Mouse (Mus musculus) mouse embryonic stem cell (cell line): ENCODE data around the gene 1810037I17Rik.

Experiments
- in situ Hi-C, 2 experiments: fragments of 300-500 bp; cut with MboI; formaldehyde crosslinking; loops; 1 replicate in 1 of 2; 3 replicates in 1 of 2; pipeline ENCODE4 v1.14.3; 2019 to 2020; ENCODE audit warnings: low sequenced_read_pairs in 2 of 2, low pct_unique_long_range_greater_than_20kb in 1 of 2, mixed read lengths in 1 of 2; ENCODE audit not compliant: unreplicated experiment in 1 of 2

Gene 1810037I17Rik

DNA sequence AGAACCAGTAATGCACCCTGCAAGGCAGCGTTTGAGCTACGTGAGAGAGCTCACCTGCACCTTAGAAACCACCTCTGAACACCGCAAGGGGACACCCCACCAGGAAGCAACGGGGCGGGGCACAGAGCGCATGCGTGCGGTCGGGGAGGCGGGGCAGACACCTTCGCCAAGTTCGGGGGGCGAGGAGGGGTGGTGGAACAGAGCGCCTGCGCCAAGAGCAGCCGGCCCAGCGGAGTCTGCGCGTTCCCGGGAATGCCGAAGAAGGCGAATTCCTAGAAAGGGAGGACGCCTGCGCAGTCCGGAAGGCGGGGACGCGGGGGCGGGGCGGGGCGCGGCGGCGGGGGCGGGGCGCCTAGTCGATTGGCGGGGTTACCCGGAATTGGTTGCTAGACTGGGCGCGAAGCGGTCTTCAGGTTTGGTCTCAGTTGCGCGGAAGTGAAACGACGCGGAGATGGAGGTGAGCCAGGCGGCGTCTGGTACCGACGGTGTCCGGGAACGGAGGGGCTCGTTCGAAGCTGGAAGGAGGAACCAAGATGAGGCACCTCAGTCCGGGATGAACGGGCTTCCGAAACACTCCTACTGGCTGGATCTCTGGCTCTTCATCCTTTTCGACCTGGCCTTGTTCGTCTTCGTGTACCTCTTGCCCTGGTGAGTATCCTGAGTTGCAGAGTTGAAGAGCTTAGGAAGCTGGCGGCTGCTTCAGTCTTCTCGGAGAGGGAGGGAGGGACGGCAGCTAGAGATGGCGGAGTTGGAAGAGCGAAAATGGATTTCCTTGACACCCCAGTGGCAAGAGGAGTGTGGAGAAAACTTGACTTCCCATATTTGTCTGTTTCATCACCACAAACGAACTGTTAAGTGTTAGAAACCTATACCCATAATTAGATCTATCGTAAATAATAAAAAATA, at the start of gene 1810037I17Rik:
Gene 1810037I17Rik, plus strand, starts transcription at position 195 of the 906 bp plus-strand sequence.
- in situ Hi-C loops: no loop called here

DNA sequence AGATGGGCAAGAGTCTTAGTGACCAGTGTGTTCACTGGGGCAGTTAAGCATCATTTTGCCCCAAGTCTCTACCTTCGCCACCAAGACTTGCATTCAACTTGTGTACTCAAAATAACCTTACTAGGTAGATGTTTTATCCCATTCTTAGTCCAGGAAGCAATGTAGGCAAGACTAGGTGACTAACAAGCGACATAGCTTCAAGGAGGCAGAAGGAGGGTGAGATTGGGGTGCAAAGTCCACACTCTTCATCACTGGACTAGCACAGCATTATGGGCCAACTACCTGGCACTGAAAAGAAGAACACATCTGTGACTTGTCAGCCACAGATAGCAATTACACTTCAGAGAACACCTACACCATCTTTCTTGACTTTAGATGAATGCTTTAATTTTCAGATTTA, 47.1 kb upstream of the 1810037I17Rik start:
- in situ Hi-C loops: no loop called here

DNA sequence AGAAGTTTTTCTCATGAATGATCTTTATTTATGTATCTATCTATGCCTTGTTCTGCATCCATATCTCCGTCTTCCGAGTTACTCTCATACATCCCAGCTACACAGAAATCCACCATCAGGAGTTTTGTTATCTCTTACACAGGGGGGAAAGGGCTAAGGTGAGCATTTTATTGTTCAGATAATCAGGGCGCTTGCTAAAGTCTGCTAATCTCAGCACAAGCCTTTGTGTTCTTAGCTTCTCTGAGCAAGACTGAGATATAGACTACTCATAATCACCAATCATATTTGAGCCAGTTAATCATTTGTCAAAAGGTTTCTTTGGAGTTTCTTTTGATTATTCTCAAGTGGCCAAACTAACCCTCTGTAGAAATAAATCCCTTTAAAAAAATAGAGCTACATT, 46.5 kb upstream of the 1810037I17Rik start:
- in situ Hi-C loops: no loop called here

DNA sequence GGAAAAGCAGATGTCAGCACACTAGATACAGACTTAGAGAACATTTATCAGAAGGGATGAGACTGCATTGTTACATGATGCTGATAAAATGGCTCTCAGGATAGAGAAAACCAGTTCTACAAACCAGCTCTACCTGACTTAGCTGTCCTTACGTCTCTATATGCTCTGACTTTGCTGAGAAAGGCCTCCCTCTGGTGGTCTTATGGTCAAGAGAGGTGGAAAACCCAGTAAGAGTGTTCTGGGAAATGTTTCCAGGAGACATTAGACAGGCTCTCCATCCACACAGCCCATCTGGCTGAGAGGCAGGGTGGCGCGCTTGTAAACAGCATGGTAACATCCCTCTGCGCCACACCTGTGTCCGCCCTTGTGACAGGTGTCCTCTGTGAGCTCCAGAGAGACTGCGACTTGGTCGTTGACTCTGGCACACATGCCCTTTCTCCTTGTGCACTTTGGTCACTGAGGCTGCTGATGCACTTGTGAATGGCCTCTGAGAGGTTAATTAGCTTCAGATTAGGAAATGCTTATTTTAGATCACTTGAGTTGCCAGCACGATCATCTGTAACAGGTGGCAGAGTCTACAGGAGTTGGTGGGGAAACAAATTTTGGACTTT, 45.2 kb upstream of the 1810037I17Rik start:
- in situ Hi-C loops: no loop called here

DNA sequence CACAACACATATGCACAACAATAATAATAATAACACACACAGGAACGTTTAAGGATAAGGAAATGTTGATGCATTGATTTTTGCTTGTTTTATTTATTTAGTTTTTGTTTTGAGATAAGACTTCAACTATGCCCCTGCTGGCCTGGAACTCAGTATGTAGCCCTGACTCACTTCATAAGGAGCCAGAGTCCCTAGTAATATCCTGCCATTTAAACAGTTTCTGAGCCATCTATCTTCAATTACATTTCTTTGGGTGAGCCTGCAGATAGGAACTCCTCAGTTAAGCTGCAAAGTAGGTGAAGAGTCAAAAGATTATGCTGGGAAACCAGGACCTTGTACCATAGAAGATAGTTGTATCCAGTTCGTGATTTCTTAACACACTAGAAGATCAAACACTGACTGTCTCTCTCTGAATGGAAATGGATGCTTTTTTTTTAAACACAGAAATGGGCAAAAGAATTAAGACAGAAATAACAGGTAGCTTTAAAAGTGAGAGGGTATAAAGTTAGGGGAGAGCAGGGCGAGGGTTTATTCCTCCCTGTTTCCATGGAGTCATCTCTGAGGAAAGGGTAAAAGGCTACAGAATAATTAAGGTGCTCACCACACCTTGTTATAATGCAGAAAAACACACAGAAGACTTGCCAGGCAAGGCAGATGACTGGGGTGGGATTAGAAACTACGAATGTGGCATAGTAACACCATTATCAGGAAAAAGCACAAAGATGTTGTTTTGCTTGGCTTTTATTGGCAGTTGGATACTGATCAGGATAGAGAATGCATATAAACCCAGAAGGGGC, 36.3 kb upstream of the 1810037I17Rik start:
- in situ Hi-C loops: no loop called here

DNA sequence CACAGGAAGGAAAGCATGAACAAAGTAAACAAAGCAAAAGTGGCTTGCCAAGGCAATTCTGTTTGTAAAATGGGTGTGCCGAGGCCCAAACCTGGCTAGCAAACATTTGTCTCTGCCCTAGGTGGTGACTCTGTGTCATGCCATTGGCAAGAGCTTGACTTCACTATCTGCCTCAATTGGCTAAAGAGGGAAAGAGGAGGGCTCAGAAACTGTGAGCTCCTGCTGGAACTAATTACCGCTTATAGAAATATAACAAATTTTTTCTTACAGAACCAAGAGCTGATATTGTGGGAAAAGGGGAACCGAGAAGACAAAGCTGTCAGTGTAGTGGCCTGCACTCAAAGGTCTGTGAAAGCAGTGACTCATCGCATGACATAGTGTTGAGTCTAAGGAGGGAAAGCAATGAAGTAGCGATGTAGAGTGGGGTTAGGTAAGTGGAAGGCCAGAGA, 35.6 kb upstream of the 1810037I17Rik start:
- in situ Hi-C loops: no loop called here

DNA sequence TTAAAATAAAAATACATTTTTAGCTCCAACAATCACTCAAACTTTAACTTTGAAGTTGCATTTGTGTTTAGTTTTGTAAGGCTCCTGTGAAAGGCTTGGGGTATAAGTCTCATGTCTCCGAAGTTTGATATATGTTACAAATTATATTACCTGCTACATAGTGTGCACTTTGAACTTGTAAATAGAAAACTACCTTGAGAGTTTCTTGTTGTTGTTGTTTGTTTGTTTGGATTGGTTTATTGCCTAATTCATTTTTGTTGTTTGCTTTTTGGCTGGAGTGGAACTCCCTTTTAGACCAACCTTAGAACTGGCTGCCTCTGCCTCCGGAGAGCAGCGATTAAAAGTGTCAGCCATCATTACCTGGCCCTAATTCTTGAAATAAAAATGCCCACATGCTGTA, 29.2 kb upstream of the 1810037I17Rik start, which contains the start of gene Fabp2:
Gene Fabp2, plus strand, starts transcription at position 301 of the 400 bp plus-strand sequence.
- in situ Hi-C loops: no loop called here

DNA sequence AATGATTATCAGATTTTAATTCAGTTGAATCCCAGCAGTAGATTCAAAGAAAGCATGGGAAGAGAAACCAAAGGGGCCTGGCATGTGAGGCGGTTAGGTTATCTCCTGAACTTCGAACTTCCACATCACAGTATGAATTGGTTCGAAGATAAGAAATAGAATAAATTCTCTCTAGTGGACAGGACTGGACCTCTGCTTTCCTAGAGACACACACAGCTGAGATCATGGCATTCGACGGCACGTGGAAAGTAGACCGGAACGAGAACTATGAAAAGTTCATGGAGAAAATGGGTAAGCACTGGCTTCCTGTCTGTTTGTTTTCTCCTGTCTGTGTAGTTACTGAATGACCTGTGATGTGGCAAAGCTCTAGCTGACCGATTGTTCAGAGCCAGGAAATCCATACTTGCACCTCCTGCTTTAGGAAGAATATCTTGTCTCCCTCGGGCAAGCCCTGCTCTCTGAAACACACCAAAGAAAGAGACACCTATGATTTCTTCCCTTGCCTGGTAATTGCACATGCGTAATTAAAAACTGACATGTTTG, 28.7 kb upstream of the 1810037I17Rik start:
- in situ Hi-C loops: no loop called here

DNA sequence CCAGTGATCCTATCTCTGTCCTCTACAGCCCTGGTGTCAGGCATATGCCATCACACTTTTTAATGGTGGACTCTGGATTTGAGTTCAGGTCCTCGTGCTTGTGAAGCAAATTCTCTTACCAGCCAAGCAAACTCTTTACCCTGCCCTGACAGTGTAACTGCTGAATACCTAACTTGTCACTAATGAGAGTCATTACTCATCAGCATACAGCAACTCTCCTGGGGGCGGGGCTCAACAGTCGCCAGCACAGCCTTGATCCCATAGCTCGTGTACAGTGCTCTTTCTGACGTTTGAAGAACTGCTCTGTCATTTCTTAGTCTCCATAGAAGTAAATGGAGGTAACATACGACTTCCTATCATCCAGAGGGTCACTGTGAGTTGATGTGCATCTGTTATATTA, 25.7 kb upstream of the 1810037I17Rik start:
- in situ Hi-C loops: no loop called here

DNA sequence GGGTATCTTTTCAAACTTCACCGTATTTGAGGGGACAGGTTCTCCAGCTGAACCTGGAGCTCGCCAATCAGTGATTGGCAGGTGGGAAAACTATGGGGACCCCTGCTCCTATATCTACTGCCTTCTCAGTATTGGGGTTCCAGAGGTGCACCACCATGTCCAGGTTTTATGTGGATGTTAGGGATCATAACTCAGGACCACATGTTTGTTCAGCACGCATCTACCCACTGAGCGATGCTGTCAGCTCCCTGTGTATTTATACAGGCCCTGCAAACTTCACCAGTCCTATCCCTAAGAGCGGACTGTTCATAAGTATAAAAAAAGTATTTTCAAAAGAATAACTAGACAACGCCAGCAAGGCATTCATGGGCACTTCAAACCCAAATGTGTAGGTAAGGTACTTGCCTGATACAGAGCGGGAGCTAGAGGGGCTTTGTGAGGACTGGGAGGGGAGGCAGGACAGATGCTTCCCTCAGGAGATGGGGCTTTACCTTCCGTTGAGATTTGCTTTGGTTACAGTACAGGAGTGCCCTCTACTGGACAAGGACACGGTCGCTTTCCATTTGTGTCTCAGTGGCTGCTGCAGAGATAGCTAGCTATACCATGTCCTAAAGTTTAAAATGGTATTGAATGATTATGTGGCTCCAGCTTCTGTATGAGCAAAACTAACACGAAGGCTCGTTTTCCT, 20.1 kb upstream of the 1810037I17Rik start:
- in situ Hi-C loops: loop anchor here in 1 of 2 experiments (10.0 kb wide), 1 partner anchor 249 kb away; no protein-coding TSS in a partner anchor

DNA sequence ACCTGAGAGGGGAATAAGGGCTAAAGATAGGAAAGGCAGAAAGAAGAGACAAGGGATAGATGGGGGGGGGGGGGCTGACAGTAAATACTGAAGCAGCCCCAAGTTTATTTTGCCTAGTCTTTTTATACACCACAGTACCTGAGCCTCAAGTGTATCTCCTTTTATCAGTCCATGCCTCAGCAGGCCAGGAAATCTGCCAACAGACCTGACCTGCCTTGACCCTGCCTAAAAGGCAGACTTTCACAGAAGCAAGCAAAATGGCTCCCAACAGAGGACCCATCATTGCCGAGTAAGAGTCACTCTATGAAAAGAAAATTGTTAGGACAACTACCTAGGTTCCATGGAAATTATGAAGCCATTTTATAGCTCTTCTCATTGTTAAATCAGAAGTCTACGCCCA, 16.2 kb upstream of the 1810037I17Rik start:
- in situ Hi-C loops: loop anchor here in 1 of 2 experiments (10.0 kb wide), 1 partner anchor 253 kb away; no protein-coding TSS in a partner anchor

DNA sequence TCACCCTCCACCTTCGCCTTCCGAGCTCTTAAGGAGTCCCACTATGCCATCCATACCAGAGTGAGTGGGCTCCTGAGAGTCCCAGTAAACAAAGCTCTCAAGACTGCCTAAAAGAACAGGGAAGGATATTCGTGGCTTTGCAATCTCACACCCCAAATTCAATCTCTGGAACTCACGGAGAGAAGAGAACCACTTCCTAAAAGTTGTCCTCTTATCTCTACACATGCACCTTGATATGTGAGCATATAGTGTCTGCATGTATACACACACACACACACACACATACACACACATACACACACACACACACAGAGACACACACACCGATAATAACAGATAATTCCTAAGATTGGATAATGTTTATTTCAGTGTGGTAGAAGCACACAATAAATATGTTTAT, 8.5 kb upstream of the 1810037I17Rik start:
- in situ Hi-C loops: no loop called here

DNA sequence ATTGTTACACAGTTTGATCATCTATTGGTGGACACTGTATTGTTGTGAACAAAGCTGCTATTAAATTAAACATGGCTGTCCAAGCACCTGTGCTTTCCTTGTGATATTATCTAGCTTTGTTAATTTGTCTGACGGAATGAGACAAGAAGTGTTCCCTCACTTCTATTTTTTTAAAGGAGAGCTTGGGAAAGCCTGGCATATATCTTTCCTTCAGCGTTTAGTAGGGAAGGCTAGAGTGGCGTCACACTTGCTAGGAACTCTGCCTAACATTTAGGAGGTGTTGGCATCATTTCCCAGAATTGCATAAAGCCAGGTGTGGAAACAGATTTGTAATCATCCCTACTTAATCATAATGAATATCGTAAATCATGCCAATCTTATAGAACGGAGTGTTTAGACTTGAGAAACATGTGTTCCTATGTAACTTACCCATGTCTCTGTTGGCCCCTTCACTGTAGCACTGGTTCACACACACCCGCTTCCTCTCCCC, 7.8 kb upstream of the 1810037I17Rik start:
- in situ Hi-C loops: no loop called here

DNA sequence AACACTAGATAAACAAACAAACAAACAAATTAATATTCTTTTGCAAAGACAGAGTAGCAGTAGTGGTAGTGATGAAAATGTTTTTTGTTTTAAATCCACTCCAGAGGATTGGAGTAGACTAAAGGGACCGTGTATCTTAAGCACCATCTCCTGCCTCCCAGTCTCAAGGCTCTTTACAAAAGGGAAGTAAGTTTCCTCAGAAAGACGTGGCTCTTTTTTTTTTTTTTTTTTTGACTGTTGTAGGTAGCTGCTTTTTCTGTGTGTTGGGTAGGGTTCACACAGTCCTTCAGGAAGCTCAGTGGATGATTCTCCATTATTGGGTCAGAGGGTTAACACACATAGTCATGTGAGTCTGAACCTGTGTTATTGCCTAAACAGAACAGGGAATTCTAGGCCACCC, 5.3 kb upstream of the 1810037I17Rik start:
- in situ Hi-C loops: no loop called here

DNA sequence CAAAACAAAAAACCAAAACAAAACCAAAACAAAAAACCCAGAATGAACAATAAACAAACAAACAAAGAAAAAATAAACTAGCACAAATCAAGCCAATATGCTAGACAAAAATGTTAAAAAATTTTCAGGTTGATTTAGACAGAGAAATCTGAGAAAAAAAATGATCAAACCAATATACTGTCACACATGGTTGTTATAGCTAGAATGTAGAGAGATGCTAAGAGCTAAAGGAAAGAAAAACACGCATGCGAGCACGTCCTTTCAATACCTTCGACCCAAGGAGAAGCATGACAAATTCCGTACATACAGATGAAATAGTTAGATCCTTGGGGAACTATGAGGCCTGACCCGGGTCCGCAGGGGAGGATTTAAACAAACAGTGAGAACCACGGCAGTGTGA, 4.7 kb upstream of the 1810037I17Rik start, which contains the start of gene Gm10959:
Gene Gm10959, minus strand, starts transcription at position 101 of the 400 bp plus-strand sequence.
- in situ Hi-C loops: no loop called here

DNA sequence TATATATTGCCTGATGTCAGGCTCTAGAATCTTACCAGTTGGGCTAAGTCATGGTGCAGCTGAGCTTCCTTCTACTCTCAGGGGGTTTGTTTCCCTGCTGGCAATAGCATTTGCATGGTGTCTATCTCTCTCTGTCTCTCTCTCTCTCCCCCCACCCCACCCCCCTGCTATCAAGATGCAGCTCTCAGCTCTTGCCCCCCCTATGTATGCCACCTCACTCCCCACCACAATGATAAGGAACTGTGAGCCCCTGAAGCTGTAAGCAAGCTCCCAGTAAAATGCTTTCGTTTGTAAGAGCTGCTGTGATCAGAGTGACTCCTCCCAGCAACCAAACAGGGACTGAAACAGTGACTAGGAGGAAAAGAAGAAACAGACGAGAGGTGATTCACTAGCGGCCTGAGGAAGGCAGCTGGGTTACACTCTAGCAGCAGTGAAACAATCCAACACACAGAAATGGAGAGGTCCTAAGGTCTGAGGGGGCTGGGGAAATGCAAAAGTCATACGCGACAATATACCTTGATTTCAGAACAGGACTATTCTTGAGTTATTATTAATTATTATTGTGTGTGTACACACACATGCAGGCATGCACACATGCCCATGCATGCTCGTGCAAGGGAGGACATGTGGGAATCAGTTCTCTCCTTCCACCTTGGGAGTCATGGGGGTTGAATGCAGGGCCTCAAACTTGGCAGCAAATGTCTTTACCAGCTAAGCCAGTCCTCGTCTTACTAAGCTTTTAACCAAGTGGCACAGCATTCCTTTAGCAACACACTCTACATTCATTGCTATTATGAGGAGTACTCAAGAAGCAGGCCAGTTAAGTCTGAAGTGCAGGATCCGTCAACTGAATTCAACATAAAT, 3.2 kb upstream of the 1810037I17Rik start:
- in situ Hi-C loops: no loop called here
